Mouse (Mus musculus) lung, postnatal 0 days (tissue): ENCODE measurements around the gene Dhx35.

ENCODE experiments used
- CTCF ChIP-seq: IDR thresholded peaks from 2 replicates; pipeline ENCODE4 v1.5.1; 2016; ENCODE audit warnings: antibody characterized with exemption, mild to moderate bottlenecking
- EP300 ChIP-seq: IDR thresholded peaks from 2 replicates; pipeline ENCODE4 v1.6.1; 2016; ENCODE audit warnings: antibody characterized with exemption, mild to moderate bottlenecking, control low read depth

GRCm38 (mm10) chr2:158795875-158796274 lies 1.3 kb downstream of the Dhx35 start:
- TF ChIP-seq CTCF (no peak), EP300 (no peak)
